Mouse (Mus musculus): ENCODE measurements around the gene Hfe2.

Gene Hfe2

GRCm38 (mm10) chr3:96559398-96559910 is 34.5 kb downstream of the Hfe2 start:
- DNase-seq: no peak

GRCm38 (mm10) chr3:96559911-96560850 is 35.2 kb downstream of the Hfe2 start:
- DNase-seq: no peak

- no peak for DNase-seq
Observed at GRCm38 (mm10) chr3:96560881-96561668, 36.1 kb downstream of the Hfe2 start.

GRCm38 (mm10) chr3:96561946-96562681 is 37.1 kb downstream of the Hfe2 start:
- peak; percentile 58 for DNase-seq

GRCm38 (mm10) chr3:96563267-96563666 is 38.3 kb downstream of the Hfe2 start:
- no peak for DNase-seq

- DNase-seq: peak; percentile 65
Observed at GRCm38 (mm10) chr3:96563911-96564632, 39.1 kb downstream of the Hfe2 start.

- DNase-seq: peak; percentile 72
Observed at GRCm38 (mm10) chr3:96564633-96565032, 39.7 kb downstream of the Hfe2 start.

GRCm38 (mm10) chr3:96565105-96565504 is 40.1 kb downstream of the Hfe2 start:
- no peak for DNase-seq

GRCm38 (mm10) chr3:96566661-96567450 is 41.9 kb downstream of the Hfe2 start:
- no peak for DNase-seq

GRCm38 (mm10) chr3:96568605-96569004 is 43.6 kb downstream of the Hfe2 start:
- DNase-seq: no peak

- DNase-seq: no peak
Observed at GRCm38 (mm10) chr3:96569506-96569905, 44.5 kb downstream of the Hfe2 start.

- no peak for DNase-seq
Observed at GRCm38 (mm10) chr3:96569966-96570605, 45.1 kb downstream of the Hfe2 start.

- DNase-seq: no peak
Observed at GRCm38 (mm10) chr3:96570643-96571042, 45.7 kb downstream of the Hfe2 start.

- DNase-seq: no peak
Observed at GRCm38 (mm10) chr3:96571336-96571735, 46.4 kb downstream of the Hfe2 start.

GRCm38 (mm10) chr3:96571896-96572698 is 47.1 kb downstream of the Hfe2 start:
- DNase-seq: peak; percentile 67

- DNase-seq: no peak
Observed at GRCm38 (mm10) chr3:96573611-96574511, 48.9 kb downstream of the Hfe2 start.

GRCm38 (mm10) chr3:96575272-96575984 is 50.5 kb downstream of the Hfe2 start:
- DNase-seq: peak; percentile 63
